Mouse (Mus musculus) retina, postnatal 7 days (tissue): ENCODE measurements around the gene Myl7.

ENCODE experiments used
- DNase-seq: peaks from one replicate; pipeline ENCODE4 v3.0.0-alpha.2; 2012; ENCODE audit warnings: low read depth, low spot score

Gene Myl7

GRCm38 (mm10) chr11:5862394-5863105 is 36.0 kb downstream of the Myl7 start:
- no peak for DNase-seq

DNA sequence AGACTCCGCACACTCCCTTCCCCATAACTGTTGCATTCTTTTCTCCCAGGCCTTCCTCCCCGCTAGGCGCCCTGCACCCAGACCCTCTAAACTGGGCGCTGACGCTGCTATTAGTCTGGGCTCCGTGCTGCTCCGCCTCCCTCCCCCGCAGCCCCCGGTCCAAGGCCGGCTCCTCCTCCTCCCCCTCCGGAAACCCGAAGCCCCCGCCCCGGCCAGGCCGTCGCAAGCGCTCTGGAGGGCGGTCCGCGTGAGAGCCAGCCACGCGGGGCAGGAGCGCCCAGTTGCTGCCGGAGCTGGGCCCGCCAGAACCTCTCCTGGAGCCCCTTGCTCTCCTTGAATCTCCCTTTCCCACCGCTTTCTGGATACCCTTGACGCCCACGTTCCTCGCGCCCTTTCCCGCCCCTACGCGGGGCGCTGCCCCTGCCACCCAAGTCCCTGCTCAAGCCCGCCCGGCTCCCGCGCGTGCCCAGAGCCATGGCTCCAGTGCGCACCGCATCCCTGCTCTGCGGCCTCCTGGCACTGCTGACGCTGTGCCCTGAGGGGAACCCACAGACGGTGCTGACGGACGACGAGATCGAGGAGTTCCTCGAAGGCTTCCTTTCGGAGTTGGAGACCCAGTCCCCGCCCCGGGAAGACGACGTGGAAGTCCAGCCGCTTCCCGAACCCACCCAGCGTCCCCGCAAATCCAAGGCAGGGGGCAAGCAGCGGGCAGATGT is 36.7 kb downstream of the Myl7 start, which contains the start of gene Aebp1:
Gene Aebp1, plus strand, starts transcription at position 270 of the 716 bp plus-strand sequence.
- DNase-seq, result no peak

DNA sequence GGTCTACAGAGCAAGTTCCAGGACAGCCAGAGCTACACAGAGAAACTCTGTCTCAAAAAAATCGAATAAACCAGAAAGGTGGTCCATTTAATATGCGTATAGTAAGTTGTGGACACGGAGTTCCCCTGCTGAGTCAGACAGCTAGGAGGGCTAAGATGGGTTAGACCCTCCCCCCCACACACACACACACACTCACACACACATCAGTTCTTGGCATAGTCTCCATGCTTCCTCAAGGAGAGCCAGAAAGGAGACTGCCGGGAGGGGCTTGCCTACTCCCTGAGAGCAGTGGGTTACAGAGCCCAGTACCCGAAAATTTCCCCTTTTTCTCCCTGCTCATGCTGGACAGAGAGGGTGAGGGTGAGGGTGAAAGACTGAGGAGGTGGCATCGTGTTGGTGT is 37.9 kb downstream of the Myl7 start:
- no peak for DNase-seq

GRCm38 (mm10) chr11:5859883-5860550 is 38.6 kb downstream of the Myl7 start:
- no peak for DNase-seq

GRCm38 (mm10) chr11:5858723-5859122 is 39.9 kb downstream of the Myl7 start:
- DNase-seq, result no peak

DNA sequence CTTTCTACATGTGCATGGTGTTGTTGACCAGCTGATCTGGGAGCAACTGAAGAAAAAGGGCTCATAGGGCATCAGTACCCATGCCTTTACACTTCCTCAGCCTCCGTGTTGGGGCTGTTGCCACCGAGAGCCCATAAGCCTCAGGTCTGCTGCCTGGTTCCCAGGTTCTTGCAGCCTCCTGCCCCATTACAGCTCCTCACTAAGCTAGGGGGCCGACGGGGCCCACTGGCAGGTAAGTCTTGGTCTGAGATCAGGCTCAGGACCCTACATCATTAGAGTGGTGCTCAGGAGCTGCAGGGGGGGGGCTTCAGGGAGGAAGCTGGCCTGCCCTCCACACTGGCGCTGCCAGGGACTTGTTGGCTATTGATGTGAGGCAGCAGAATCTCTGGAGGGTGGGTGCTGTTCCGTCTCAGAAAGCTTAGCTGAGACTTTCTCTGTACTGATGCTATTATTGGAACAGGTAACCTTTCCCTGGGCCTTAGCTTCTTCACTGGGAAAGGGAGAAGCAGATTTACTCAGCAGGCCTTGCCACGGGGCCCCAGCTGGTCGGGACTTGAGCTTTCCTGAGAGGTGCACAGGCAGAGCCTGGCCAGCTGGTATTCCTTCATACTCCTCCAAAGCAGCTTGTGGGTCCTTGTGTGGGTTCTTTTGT is 42.0 kb downstream of the Myl7 start:
- no peak for DNase-seq

- DNase-seq, result no peak
Observed at GRCm38 (mm10) chr11:5855902-5856301, 42.7 kb downstream of the Myl7 start.

- no peak for DNase-seq
Observed at GRCm38 (mm10) chr11:5855481-5855880, 43.1 kb downstream of the Myl7 start.

- DNase-seq, result no peak
Observed at GRCm38 (mm10) chr11:5852314-5852713, 46.3 kb downstream of the Myl7 start.

GRCm38 (mm10) chr11:5851021-5851736 is 47.4 kb downstream of the Myl7 start:
- no peak for DNase-seq

DNA sequence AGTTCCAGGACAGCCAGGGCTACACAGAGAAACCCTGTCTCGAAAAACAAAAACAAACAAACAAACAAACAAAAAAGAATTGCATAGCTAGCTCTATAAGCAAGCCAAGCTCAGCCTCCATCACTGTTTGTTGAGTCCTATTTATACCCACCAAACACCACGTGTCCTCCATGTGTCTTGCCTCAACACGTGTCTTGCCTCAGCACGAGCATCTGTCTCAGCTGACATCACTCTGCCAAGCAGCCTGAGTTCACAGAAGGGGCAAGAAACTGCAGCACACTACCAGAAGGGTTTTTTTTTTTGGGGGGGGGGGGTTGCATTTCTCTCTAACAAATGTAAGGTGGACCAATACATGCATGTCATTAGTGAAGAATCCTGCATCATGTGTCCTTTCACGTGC is 48.1 kb downstream of the Myl7 start:
- DNase-seq, result no peak

DNA sequence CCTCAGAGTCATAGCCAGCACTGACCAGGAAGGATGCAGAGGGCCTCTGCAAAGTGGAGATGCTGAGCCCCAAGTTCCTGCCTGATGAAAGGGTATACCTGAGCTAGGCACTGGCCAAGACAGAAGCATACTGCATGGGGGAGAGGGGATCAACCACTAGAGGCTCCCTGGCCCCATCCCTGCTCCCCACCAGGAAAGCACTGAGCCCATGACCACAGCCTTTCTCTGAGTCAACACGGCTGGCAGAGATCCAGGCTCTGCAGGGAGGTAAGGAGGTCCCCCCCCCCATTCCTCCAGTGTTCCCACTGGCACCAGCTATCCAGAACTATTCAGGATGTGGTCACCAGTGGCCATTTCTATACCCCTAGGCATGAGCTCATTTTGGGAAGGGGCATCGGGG is 49.3 kb downstream of the Myl7 start:
- no peak for DNase-seq

- no peak for DNase-seq
Observed at GRCm38 (mm10) chr11:5848741-5849140, 49.8 kb downstream of the Myl7 start.

DNA sequence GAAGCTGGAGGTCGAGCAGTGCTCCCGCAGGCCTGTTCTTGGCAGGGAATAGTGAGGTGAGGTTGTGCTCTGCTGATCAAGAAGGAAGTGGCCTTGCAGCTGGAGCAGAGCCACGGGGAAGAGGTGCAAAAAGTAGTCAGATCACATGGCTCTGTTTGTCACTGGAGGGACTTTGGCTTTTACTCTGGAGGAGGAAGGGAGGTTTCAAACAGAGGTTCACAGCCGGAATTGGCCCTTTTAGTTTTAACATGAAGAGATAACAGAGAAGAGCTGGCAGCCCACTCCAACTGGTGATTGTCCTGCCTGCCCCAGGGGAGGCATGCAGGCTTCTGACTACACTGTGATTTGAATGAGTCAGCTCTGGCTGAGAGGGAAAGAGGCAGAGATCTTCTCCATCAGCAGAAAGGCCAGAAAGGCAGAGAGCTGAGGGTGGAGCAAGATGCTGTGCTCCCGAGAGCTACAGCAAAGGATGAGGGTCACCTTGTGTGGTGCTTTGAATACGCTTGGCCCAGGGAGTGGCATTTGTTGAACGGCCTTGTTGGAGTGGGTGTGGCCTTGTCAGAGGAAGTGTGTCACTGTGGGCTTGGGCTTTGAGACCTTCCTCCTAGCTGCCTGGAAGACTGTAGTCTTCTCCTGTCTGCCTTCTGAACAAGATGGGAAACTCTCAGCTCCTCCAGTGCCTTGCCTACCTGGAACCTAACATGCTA is 51.8 kb downstream of the Myl7 start:
- no peak for DNase-seq
